Mouse (Mus musculus) ES-Bruce4 (cell line): Measurements from ENCODE around the gene Lpp. TPM values are rescaled to one million over a fixed set of nuclear protein-coding genes. Genes with fewer than 3 reads are reported as not detected.

Source experiments
- H3K27ac ChIP-seq: 2 replicates; pipeline ENCODE4 v1.5.1; 2012; ENCODE audit warnings: low read length, inconsistent platforms; ENCODE audit not compliant: insufficient read depth
- H3K27me3 ChIP-seq: 2 replicates; pipeline ENCODE4 v1.6.1; 2012; ENCODE audit warnings: mild to moderate bottlenecking, low read length, inconsistent platforms; ENCODE audit not compliant: control insufficient read depth, poor library complexity, insufficient read depth, severe bottlenecking
- H3K36me3 ChIP-seq: 2 replicates; pipeline ENCODE4 v1.6.1; 2012; ENCODE audit warnings: inconsistent platforms, mild to moderate bottlenecking, low read length, moderate library complexity; ENCODE audit not compliant: control insufficient read depth, poor library complexity, insufficient read depth, severe bottlenecking
- H3K4me1 ChIP-seq: one replicate; pipeline ENCODE4 v1.8.1; 2011; ENCODE audit warnings: low read length; ENCODE audit not compliant: control insufficient read depth, insufficient read depth
- H3K4me3 ChIP-seq: 2 replicates; pipeline ENCODE4 v1.5.1; 2011; ENCODE audit warnings: low read depth, mild to moderate bottlenecking, low read length
- H3K9ac ChIP-seq: 2 replicates; pipeline ENCODE4 v1.6.1; 2012; ENCODE audit warnings: low read depth, mild to moderate bottlenecking, inconsistent platforms; ENCODE audit not compliant: poor library complexity, severe bottlenecking
- H3K9me3 ChIP-seq: replicated peaks from 2 replicates; pipeline ENCODE4 v1.6.1; 2012; ENCODE audit warnings: mild to moderate bottlenecking, low read length, inconsistent platforms; ENCODE audit not compliant: control insufficient read depth, poor library complexity, insufficient read depth, severe bottlenecking
- CTCF ChIP-seq: IDR thresholded peaks from one replicate; pipeline ENCODE4 v1.8.1; 2011; ENCODE audit warnings: low read depth, low read length
- EP300 ChIP-seq: IDR thresholded peaks from 2 replicates; pipeline ENCODE4 v1.6.1; 2011; ENCODE audit warnings: low read depth, low read length; ENCODE audit not compliant: insufficient read depth
- POLR2A ChIP-seq: IDR thresholded peaks from one replicate; pipeline ENCODE4 v1.8.1; 2011; ENCODE audit warnings: low read length; ENCODE audit not compliant: insufficient read depth
- polyA plus RNA-seq: library from polyadenylated mRNA; stranded (reverse); fragments of >200 nt; gene quantifications from 2 replicates; pipeline ENCODE4 v1.2.4, GENCODE M21; 2011; ENCODE audit warnings: low read depth; ENCODE audit not compliant: missing spikeins, insufficient read depth, insufficient read length

Lpp gene
- polyA plus RNA-seq, 1 experiment = 48.5 TPM

DNA sequence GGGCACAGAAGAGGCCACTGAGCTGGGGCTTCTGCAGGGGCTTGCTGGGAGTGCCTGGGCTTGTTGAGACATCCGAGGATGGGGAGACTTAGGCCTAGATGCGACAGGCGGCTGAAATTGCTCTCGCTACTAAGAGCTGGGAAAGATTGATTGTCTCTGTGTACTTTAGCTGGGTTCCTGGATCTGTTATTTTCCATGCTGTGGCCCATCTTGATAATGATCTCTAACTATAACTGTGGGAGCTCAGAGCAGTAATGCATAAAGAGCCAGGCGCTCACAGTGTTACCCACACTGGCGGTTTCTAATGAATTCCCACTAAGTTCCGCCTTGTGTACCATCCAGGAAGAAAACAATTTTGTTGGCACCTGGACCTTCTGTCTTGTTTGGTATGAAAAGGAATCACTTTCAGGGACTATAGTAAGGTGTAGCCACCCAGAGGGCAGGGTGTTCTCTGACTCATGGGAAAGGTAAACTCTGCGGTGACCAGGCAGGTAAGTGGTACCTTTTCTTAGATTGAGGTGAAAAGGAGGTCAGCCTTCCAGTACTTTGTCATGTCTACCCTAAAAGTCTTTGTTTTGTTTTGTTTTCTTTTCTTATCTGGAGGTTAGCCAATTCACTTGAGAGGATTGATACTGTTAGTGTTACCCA lies 10.6 kb downstream of the Lpp start:
- Histone ChIP-seq H3K36me3 (no peaks in the 10 kb centered on the region; the same call in 1 of the 2 replicates), H3K9me3 (peaks cover 15% of the 10 kb centered on the region), H3K4me3 (no peak overlapping the region), H3K27me3 (no peaks in the 10 kb centered on the region), H3K27ac (no peak overlapping the region), H3K4me1 (peaks cover 2% of the 10 kb centered on the region), H3K9ac (no peak overlapping the region)
- TF ChIP-seq POLR2A (no peak), CTCF (no peak), EP300 (no peak)

DNA sequence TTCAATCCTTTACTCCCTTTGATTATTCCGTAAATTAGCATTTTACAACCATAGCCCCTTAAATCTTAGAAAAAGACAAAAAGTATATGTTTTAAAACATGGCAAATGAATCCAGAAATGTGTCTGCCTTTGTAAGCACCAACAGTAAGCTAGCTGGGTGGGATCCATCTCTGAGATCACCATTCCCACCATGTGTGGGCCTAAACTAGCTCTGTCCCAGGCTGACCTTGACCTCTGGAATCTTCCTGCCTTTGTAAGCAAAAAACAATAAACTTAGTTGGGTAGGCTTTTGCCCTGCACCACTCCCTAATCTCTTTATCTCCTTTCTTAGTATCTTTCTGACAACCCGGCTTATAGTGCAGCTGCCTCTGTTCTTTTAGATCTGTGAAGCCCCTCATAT lies 13.2 kb downstream of the Lpp start:
- peaks cover 15% of the 10 kb centered on the region for H3K9me3 ChIP-seq
- no peaks in the 10 kb centered on the region for H3K4me1 ChIP-seq
- no peaks in the 10 kb centered on the region for H3K27me3 ChIP-seq
- no peak overlapping the region for H3K27ac ChIP-seq
- no peak for TF ChIP-seq EP300
- no peak for TF ChIP-seq POLR2A
- no peak for TF ChIP-seq CTCF
- H3K4me3 ChIP-seq = no peak overlapping the region
- no peaks in the 10 kb centered on the region; the same call in 1 of the 2 replicates for H3K36me3 ChIP-seq
- no peak overlapping the region for H3K9ac ChIP-seq

DNA sequence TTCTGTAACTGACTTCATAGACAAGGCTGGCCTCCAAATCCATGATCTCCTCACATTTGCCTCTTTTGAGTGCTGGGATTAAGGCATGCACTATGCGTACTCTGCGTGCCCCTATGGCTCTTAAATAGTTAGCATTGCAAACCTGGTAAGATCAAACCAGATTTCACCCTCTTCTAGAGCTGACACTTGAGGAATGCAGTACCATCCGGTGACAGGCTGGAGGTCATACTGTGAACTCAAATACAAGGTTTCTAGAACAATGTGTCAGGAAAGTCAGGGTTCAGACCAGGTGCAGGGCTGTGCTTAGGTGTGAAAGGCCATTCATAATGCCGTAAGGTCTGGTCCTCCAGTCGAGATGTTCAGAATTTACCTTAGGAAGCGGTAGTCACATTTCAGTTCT lies 18.0 kb downstream of the Lpp start:
- TF ChIP-seq CTCF (no peak), EP300 (no peak), POLR2A (no peak)
- no peak overlapping the region for H3K4me3 ChIP-seq

DNA sequence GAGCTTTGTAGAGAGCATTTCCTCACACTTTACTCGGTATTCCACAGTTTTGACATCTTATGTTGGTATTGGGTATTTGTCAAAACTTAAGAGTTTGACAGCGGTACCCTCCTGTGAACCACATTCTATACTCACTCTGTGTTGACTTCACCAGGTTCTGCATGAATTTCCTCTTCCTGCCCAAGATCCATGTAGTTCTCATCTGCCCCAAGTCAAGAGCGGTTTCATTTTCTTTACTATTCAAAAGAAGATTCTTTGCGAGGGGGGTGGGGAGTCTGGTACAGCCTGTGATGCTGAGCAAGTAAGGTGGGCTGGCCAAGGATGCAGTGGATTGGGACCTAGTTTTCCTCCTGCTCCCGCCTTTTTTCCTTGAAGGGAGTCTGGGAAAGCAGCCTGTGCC lies 18.9 kb downstream of the Lpp start:
- no peaks in the 10 kb centered on the region for H3K36me3 ChIP-seq
- peaks cover under 1% of the 10 kb centered on the region; the same call in 1 of the 2 replicates for H3K9me3 ChIP-seq
- no peak overlapping the region for H3K9ac ChIP-seq
- H3K4me1 ChIP-seq = no peaks in the 10 kb centered on the region
- no peaks in the 10 kb centered on the region for H3K27me3 ChIP-seq
- TF ChIP-seq EP300 = no peak
- TF ChIP-seq POLR2A = no peak
- no peak for TF ChIP-seq CTCF
- no peak overlapping the region for H3K27ac ChIP-seq
- no peak overlapping the region for H3K4me3 ChIP-seq

More for the DNA sequence above, 18.0 kb downstream of the Lpp start:
- Histone ChIP-seq H3K4me1 (no peaks in the 10 kb centered on the region), H3K9me3 (peaks cover 8% of the 10 kb centered on the region), H3K27ac (no peak overlapping the region), H3K9ac (no peak overlapping the region), H3K36me3 (no peaks in the 10 kb centered on the region), H3K27me3 (no peaks in the 10 kb centered on the region)

DNA sequence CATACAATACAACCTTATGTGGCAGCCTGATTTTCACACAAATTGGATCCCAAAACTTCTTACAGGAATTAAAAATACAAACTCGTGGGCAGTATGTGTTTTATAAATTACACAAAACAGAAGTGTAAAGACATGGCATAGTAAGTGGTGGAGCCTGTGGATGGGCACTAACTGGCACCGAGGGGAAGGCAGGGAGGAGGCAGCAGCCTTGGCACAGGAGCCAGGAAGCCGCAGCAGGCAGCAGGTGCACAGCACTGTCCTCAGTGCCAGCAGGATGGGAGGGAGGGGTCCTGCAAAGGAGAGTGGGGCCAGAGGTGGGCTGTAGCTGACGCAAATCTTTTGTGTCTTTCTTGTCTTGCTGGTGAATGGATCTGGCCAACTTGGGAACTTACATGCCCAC lies 19.8 kb downstream of the Lpp start:
- Histone ChIP-seq H3K4me3 (no peak overlapping the region), H3K36me3 (no peaks in the 10 kb centered on the region), H3K27me3 (no peaks in the 10 kb centered on the region), H3K9ac (no peak overlapping the region), H3K4me1 (no peaks in the 10 kb centered on the region), H3K9me3 (no peaks in the 10 kb centered on the region), H3K27ac (no peak overlapping the region)
- no peak for TF ChIP-seq CTCF
- TF ChIP-seq POLR2A = no peak
- TF ChIP-seq EP300 = no peak

DNA sequence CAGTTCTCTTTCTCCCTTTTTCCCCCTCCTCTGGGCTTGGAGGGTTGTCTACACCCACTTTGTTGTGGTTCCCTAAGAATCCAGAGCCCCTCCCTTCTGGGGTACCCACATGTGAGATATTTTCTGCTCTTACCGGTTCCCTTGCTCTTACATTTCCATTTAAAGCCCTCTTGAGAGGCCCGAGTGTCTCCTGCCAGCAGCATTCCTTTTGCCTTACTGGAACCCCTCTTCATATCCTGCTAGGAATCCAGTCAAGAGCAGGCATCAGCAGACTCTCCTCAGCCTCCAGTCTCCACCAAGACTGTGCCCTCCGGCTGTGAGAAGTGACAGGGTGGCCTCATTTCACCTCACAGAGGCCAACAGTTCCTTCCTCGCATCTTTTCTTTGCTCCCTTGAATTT lies 24.7 kb downstream of the Lpp start:
- Histone ChIP-seq H3K4me3 (no peak overlapping the region), H3K27ac (no peak overlapping the region)

More for the DNA sequence above, 24.7 kb downstream of the Lpp start:
- Histone ChIP-seq H3K36me3 (no peaks in the 10 kb centered on the region), H3K9ac (no peak overlapping the region), H3K4me1 (no peaks in the 10 kb centered on the region), H3K27me3 (no peaks in the 10 kb centered on the region), H3K9me3 (no peaks in the 10 kb centered on the region)
- TF ChIP-seq POLR2A = no peak
- TF ChIP-seq CTCF = no peak
- TF ChIP-seq EP300 = no peak
